Mouse (Mus musculus) erythroblast, embryonic 14.5 days (primary cell): ENCODE results near the gene Ttc30a1.

ENCODE experiments used
- GATA1 ChIP-seq: IDR thresholded peaks from 2 replicates; pipeline ENCODE4 v1.6.1; 2012; ENCODE audit warnings: low read length, inconsistent platforms, mixed read lengths
- TAL1 ChIP-seq: IDR thresholded peaks from 3 replicates; pipeline ENCODE4 v1.6.1; 2012; ENCODE audit warnings: low read length, inconsistent platforms, mixed read lengths

DNA sequence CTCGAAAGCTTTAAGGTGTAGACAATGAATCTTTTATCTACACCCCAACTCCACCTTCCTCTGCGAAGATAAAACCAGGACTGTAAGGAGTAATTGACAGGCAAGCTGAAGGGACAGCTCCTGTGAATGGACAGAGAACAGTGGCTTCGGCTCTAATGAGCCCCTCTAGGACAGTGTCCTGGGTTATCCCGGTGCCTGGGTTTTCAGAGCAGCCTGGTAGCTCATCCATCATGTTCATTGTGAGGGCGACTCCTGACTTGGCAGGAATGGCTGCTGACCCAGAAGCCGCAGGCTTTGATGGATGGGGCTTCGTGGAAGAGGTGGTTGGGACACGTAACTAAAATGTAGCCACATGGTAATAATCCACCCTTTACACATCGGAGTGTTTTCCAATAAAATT lies 21.1 kb upstream of the Ttc30a1 start:
- TF ChIP-seq GATA1 (no peak), TAL1 (no peak)
